Mouse (Mus musculus) layer of hippocampus, adult 9-10 months (tissue): ENCODE data around the gene Sgms1.

Source experiments
- DNase-seq: peaks from one replicate; pipeline ENCODE4 v3.0.0; 2022; ENCODE audit warnings: low spot score

The Sgms1 gene

GRCm38 (mm10) chr19:32353447-32353846 lies 36.1 kb downstream of the Sgms1 start:
- no peak for DNase-seq

DNA sequence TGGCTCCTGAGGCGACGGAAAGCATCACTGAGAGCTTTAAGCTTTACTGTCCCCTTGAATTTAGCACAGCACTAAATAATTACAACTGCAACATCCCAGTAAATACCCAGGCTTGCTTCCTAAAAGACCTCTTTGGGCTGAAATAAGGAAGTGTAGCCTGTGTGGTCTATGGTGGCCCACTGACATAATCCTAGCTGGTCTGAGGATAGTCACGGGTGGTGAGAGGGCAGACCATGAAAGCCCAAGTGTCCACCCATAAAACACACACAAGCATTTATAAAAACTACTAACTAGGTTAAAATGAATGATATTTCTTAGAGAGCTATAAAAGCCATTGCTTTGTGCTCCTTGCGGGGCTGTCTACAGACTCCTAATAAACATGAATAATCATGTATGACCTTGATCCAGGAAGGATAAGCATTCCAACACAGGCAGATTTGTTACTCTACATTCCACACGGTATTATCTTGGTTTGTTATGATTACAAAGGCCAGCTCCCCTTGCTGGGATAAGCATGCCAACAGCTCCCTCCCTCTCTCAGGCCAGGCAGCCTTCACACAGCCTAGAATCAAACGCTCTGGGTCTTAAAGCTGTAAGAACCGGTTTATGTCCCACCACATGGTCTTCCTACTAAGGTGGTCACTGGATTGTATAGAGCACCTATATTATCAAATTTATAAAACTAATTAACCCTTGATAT lies 40.4 kb downstream of the Sgms1 start:
- DNase-seq: no peak

DNA sequence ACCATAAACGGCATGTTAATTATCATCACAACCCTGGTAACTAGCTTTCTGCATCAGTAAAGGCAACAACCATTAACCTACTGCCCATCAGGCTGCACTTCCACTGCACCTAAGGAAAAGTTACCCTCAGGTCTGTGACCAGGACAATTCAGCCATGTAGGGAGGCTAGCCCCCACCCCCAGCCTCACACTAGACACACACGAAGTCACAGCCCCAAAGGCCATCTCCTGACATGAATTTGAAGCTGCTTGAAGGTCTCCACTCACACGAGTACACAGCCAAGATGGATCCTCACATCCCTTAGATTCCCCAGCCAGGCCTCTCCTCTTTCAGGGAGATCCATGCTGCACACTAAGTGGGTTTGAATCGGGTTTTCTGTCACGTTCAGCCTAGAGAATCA lies 42.0 kb downstream of the Sgms1 start:
- no peak for DNase-seq

- no peak for DNase-seq
Measured at GRCm38 (mm10) chr19:32346624-32347341, 42.7 kb downstream of the Sgms1 start.

GRCm38 (mm10) chr19:32346176-32346575 lies 43.3 kb downstream of the Sgms1 start:
- no peak for DNase-seq

- no peak for DNase-seq
Measured at GRCm38 (mm10) chr19:32345181-32345745, 44.3 kb downstream of the Sgms1 start.

- no peak for DNase-seq
Measured at GRCm38 (mm10) chr19:32344738-32345121, 44.8 kb downstream of the Sgms1 start.

DNA sequence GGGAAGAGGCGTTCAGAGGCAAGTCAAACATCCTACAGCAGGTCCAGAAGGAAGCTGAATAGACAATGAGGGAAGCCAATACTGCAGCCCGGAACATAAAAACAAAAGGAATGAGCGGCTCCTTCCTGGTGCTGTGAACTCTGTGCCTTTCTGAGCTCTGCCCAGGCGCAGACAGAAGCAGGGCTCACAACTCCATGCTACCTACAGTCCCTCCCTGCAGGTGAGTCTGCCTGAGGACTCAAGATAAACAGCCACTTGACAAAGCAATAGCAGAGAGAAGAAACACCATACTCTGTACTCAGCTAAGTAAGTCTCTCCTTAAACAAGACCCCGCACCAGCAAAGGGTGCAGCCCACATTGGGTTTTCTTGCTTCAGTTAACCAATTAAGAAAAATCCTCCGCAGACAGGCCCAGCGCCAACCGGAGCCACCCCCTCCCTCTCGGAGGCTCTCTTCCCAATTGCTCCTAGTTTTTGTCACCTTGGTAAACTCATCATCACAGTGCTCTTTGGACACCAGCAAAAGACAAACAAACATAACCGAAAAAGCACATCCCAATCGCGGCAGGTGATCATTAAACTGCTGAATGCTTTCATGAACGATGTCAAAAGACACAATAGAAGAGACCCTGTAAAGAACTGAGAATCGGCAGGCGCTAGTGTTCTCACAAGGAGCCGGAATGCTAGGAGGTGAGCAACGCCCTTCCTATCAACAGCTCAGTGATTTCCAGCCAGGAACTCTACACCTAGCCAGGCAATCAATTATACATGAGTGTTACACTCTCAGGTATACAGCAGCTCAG lies 45.4 kb downstream of the Sgms1 start:
- no peak for DNase-seq

GRCm38 (mm10) chr19:32342436-32342835 lies 47.1 kb downstream of the Sgms1 start:
- no peak for DNase-seq

DNA sequence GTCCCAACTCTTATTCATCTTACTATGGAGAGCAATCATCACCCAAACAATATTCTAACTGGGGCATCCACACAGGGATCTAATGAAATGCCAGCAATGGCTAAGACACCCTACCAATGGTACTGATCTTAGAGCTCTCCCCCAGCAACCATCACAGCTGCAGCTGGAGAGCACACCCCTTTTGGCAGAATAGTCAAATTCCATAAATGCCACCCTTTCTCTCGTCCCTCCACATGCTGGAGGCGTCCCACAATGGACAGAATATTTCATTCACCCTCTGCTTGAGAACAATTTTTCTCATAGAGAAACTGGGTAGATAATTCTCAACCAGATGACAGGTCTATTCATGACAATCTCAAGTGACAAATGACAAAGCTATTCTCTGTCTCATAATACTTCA lies 48.4 kb downstream of the Sgms1 start:
- DNase-seq: no peak

DNA sequence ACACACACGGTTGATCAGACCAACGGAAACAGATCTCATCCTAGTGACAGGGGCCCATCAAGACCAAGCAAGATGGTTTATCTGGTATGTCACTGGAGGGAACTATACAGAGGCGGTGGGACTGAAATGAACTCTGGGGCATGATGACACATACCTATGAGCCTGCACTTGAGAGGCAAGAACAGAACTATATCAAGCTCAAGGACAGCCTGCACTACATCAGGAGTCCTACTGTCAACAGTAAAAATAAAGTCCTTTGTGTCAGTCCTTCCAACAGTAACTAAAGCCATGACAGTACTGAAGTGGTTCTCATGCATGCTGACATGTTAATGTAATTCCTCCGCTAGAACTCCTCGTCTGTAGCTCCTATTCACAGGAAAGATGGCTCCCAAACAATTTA lies 49.3 kb downstream of the Sgms1 start:
- no peak for DNase-seq

DNA sequence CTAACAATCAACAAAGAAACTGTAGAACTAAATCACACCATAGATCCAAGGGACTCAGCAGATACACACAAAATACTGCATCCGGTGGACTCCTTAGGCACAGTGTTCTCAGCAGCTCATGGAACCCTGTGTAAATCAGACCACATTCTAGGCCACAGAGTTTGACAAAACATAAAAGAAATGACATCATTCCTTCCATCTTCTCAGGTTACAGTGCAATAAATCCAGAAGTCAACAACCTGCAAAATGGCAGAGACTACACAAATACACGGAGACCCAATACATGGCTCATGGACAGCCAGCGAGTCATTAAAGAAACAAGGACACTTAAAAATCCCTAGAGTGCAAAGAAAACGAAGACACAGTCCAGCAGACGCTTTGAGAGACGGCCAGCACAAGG lies 51.8 kb downstream of the Sgms1 start:
- no peak for DNase-seq

- DNase-seq: no peak
Measured at GRCm38 (mm10) chr19:32334751-32335150, 54.8 kb downstream of the Sgms1 start.

DNA sequence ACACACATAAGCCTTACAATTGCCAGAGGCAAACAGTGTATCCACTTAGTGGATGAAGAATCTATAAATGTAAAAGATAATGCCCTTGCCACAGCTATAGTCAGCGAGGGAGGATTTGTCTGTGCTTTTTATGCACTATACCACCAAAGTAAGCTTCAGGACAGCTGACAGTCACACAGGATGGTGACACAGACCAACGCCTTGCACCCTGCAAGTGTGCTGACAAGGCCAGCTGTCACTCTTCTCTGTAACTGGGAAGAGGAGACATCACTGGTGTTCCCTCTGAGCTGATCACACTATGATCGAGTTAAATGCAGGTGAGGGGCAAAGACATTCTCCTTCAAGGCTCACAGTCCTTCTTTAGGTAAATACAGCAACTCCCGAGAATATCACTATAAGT lies 56.0 kb downstream of the Sgms1 start:
- DNase-seq: no peak

DNA sequence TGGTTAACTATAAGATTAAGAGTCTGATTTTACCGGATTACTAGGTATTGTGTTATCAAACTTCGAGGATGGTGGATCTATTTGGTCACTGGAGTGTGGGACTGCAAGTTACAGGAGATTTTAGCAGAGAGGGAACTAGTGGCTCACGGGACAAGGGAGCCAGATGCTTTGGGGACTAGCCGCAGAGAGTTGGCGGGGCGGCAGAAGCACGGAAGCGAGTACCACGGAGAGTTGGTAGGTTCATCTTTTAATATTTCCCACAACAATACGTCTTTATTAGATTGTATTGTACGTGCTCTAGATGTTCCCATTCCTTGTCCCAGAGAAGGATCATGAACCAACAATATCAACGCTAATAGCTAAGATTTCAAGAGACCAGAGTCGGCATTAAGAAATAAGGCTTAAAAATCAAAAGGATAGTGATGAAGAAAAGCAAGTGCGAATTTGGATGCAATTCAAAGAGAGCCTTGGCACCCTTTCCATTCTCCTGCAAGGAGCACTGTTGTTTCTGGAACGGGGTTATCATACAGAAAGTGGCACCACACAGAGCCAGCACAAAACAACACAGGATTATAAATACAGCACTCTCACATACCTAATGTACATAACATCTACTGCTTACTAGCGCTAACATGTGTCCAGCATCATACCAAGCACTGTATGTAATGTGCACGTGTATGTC lies 56.6 kb downstream of the Sgms1 start:
- no peak for DNase-seq

- DNase-seq: no peak
Measured at GRCm38 (mm10) chr19:32330231-32330630, 59.3 kb downstream of the Sgms1 start.

GRCm38 (mm10) chr19:32329511-32329910 lies 60.0 kb downstream of the Sgms1 start:
- no peak for DNase-seq

DNA sequence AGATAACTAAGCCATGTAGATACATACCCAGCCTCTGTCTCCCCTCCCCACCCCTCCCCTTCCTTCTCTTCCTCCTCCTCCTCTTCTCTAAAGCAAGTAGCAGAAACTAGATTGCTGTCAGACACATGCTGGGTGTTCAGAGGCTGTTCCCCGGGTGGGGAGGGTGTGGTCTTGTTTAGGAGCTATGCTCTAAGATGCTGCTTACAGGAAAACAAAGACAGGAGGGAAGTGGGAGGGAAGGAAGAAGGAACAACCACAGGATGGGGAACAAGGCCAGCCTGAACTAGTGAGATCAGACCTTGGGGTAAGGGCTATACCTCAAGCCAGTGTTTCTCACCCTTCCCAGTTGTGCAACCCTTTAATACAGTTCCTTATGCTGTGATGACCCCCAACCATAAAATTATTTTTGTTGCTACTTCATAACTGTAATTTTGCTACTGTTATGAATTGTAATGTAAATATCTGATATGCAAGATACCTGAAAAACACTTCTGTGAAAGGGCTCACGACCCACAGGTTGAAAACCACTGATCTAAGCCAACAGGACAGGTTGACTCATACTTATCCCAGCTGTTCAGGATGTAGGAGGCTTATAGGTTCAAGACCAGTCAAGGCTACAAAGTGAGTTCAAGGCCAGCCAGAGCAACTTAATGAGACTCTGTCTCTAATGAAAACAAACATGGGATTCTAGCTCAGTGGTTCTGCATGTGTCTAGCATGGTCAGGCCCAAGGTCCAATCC lies 61.3 kb downstream of the Sgms1 start:
- DNase-seq: no peak

GRCm38 (mm10) chr19:32326621-32327021 lies 62.9 kb downstream of the Sgms1 start:
- DNase-seq: no peak

DNA sequence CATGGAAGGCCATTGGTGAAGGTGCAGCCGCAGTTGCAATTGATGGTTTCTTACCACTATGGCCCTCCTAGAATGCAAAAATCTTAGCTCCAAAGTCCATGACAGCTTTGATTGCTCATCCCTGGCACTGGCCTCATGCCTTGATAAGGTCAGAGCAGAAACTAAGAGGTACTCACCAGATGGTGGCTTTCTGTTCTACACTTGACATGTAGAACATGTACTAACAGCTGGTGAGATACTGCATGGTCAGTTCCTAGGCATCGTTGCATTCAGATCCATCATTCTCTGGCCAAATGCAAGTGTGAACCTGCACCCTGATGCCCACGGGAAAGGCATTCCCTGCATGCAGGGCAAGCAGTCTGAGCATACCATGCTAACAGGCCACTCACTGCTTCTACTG lies 63.4 kb downstream of the Sgms1 start:
- DNase-seq: no peak

GRCm38 (mm10) chr19:32325100-32325768 lies 64.3 kb downstream of the Sgms1 start:
- no peak for DNase-seq
